Mouse (Mus musculus) cerebellum, adult 2 months (tissue): Measurements from ENCODE around the gene Dnah14. TPM values are rescaled to one million over a fixed set of nuclear protein-coding genes. Genes with fewer than 3 reads are reported as not detected.

Source experiments
- DNase-seq, 2 experiments: peaks; one replicate each; pipeline ENCODE4 v3.0.0; 2021
- H3K27ac ChIP-seq: fragments of 200-500 bp; 2 replicates; pipeline ENCODE4 v1.5.1; 2012; ENCODE audit warnings: low read length, control low read depth, inconsistent platforms; ENCODE audit not compliant: insufficient read depth
- H3K27me3 ChIP-seq: fragments of 200-500 bp; 2 replicates; pipeline ENCODE4 v1.6.1; 2012; ENCODE audit warnings: inconsistent platforms, mild to moderate bottlenecking, low read length, moderate library complexity; ENCODE audit not compliant: control insufficient read depth, insufficient read depth
- H3K4me1 ChIP-seq: fragments of 200-500 bp; 2 replicates; pipeline ENCODE4 v1.6.1; 2011; ENCODE audit warnings: low read length; ENCODE audit not compliant: control insufficient read depth, insufficient read depth
- H3K4me3 ChIP-seq: fragments of 200-500 bp; replicated peaks from 2 replicates; pipeline ENCODE3; 2011; ENCODE audit warnings: mild to moderate bottlenecking, low read depth, low read length, control low read depth; ENCODE audit not compliant: insufficient read depth
- CTCF ChIP-seq: fragments of 200-500 bp; IDR thresholded peaks from 2 replicates; pipeline ENCODE4 v1.5.1; 2011; ENCODE audit warnings: low read depth, mild to moderate bottlenecking, control low read depth, low read length, moderate library complexity, borderline replicate concordance; ENCODE audit not compliant: insufficient read depth
- POLR2A ChIP-seq: fragments of 200-500 bp; IDR thresholded peaks from 2 replicates; pipeline ENCODE4 v1.6.1; 2011; ENCODE audit warnings: low read length, control low read depth, borderline replicate concordance; ENCODE audit not compliant: insufficient read depth
- whole genome bisulfite sequencing: fragments of 180-500 bp; shearing (Covaris S2); methylation state at CpG from one replicate; pipeline ENCODE4 v1.1.7; 2018; 5-methylcytosine and 5-hydroxymethylcytosine counted together
- polyA plus RNA-seq: library from polyadenylated mRNA; depleted of rRNA; stranded (reverse); fragments of >200 nt; gene quantifications from 2 replicates; pipeline ENCODE4 v1.2.3, GENCODE M21; 2012

The Dnah14 gene
- polyA plus RNA-seq, 1 experiment = 1.0 TPM

DNA sequence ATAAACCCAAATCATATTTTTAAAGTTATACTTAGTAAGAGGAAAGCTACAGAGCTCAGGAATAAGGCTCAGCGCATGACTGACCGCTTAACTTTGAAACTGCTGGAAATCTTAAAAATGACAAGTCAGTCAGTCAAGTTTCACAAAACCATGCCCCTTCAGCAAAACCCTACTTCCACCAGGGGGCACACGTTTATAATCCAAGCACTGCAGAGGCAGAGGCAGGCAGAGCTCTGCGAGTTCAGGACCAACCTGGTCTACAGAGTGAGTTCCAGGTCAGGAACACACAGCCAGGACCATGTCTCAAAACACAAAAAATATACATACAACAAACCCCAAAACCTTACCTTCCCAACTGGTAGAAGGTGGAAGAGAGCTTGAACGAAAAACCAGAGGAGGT is 252.0 kb downstream of the Dnah14 start:
- H3K27me3 ChIP-seq = no peaks in the 10 kb centered on the region
- no peak for DNase-seq
- H3K27ac ChIP-seq = no peak overlapping the region
- TF ChIP-seq POLR2A (no peak), CTCF (no peak)
- no peak overlapping the region for H3K4me3 ChIP-seq
- peaks cover 15% of the 10 kb centered on the region for H3K4me1 ChIP-seq
- 90% methylated on average over 5 of the region's 5 CpGs for WGBS

DNA sequence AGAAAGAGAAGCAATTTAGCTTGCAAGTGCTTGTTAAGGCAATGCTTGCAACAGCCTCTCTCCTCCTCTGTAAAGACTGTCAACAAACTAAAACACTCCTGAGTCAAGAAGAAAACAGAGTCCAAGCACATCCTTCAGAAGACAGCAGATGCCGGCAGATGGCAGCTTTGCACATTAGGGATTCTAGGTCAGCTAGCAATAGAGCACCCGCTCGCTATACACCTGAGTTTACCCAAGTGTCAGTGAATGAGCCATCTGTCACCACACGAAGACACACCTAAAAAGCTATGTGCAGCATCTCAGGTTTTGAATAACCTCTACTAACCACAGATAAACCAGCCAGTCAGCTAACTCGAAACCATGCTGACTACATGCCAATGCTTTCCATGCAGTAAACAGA is 256.4 kb downstream of the Dnah14 start:
- 8% methylated on average over 5 of the region's 5 CpGs for WGBS

DNA sequence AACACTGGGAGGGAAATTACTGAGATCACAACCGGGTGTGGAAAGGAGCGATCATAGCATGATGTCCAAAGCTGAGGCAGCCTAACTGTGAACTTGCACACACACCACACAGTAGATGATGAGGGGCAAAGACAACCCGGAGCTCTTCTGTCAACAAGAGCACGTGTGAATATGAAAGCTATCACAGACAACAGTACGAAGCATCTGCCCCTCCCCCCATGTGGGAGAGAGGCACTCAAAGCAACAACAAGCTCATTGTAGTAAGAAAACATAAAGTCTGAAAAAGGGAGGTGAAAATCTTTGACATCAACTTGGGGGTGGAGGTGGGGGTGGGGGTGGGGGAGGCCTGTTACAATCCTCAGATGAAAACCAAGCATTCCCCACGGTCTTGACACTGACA is 256.8 kb downstream of the Dnah14 start:
- Histone ChIP-seq H3K27me3 (no peaks in the 10 kb centered on the region), H3K27ac (0 out of 2 replicates have a peak overlapping the region, but pooled peaks have one; percentile 0), H3K4me1 (peaks cover 19% of the 10 kb centered on the region), H3K4me3 (no peak overlapping the region)
- TF ChIP-seq POLR2A (no peak), CTCF (no peak)
- WGBS = 18% methylated on average over 6 of the region's 6 CpGs
- no peak for DNase-seq

More for the DNA sequence above, 256.4 kb downstream of the Dnah14 start:
- TF ChIP-seq CTCF (peak; percentile 30; the same call in 1 of the 2 replicates), POLR2A (no peak)
- Histone ChIP-seq H3K4me3 (no peak overlapping the region), H3K27me3 (no peaks in the 10 kb centered on the region), H3K4me1 (peaks cover 18% of the 10 kb centered on the region), H3K27ac (0 out of 2 replicates have a peak overlapping the region, but pooled peaks have one; percentile 0)
- DNase-seq = peak; percentile 64 to 81

DNA sequence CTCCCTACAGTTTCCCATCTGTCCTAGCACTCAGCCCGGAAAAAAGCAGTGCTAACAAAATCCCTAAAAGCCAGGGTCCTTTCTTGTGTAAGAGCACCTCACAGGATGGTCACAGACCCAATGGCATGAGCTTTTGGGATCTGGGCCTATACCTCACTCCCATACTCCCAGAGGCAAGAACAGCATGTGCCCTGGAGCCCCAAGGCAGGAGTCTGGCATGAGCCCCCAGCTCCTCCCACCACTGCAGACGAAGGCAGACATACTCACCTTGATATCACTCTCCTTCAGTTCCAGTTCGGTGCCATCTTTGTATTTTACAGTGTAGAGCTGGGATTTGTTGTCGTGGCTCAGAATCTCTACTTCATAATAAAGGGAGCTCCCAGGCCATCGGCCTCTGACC is 261.8 kb downstream of the Dnah14 start:
- no peak overlapping the region for H3K4me3 ChIP-seq
- H3K27ac ChIP-seq = no peak overlapping the region
- TF ChIP-seq CTCF (no peak), POLR2A (no peak)
- peaks cover 8% of the 10 kb centered on the region; the same call in 1 of the 2 replicates for H3K4me1 ChIP-seq
- 66% methylated on average over 5 of the region's 5 CpGs for WGBS
- no peaks in the 10 kb centered on the region for H3K27me3 ChIP-seq
- no peak for DNase-seq

DNA sequence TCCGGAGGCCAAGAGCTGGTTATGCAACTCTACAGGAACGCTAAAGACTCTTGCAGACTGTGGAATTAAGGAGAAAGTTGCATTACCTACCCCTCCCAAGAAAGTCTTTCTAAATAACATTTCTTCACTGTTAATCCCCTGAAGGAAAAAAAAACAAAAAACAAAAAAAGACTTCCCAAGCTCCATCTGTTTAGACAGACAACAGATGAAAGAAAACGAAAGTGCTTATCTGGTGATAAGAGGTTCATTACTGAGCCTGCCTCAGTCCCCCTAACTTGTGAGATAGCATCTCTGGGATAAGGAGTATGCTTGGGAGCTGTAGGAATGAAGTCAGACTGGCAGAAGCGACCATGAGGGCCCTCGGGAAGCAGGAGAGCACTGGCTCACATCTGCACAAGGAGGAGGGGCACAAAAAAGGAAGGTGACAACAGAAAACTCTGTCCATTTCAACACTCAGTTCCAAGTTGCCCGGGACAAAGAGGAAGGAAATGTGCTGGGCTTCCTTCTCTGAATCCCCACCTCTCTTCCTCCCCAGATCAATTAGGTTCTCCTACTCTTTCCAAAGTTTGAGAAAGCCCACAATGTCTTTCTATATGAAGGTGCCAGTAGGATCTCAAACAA is 263.5 kb downstream of the Dnah14 start:
- DNase-seq = no peak
- peak overlapping the region; percentile 5 for H3K4me3 ChIP-seq
- WGBS = 29% methylated on average over 6 of the region's 6 CpGs

DNA sequence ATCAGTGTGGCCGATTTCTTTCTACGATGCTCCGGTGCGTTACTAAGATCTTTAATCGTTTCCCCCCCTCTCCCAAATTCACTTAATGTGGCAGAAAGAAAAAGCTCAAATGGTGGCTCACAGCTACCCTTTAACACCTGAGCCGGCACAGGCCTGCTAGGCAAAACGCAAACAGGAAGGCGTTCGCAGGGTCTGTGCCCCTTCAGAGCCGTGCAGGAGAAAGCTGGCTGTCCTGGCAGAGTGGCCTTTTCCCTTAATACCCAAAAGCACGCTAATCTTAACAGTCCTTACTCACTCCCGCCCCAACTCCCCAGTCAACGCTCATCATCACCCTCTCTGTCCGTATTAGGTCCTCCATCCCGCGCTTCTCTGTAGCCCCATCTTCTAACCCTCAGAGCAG is 265.0 kb downstream of the Dnah14 start:
- H3K4me3 ChIP-seq = peak overlapping the region; percentile 95
- H3K27me3 ChIP-seq = no peaks in the 10 kb centered on the region
- no peak for DNase-seq
- TF ChIP-seq POLR2A (no peak), CTCF (no peak)
- WGBS = under 1% methylated on average over 16 of the region's 16 CpGs
- peak overlapping the region; percentile 62 for H3K27ac ChIP-seq
- peaks cover 2% of the 10 kb centered on the region; the same call in 1 of the 2 replicates for H3K4me1 ChIP-seq

More for the DNA sequence above, 263.5 kb downstream of the Dnah14 start:
- Histone ChIP-seq H3K4me1 (peaks cover 2% of the 10 kb centered on the region; the same call in 1 of the 2 replicates), H3K27me3 (no peaks in the 10 kb centered on the region), H3K27ac (no peak overlapping the region)
- TF ChIP-seq POLR2A = no peak
- no peak for TF ChIP-seq CTCF

DNA sequence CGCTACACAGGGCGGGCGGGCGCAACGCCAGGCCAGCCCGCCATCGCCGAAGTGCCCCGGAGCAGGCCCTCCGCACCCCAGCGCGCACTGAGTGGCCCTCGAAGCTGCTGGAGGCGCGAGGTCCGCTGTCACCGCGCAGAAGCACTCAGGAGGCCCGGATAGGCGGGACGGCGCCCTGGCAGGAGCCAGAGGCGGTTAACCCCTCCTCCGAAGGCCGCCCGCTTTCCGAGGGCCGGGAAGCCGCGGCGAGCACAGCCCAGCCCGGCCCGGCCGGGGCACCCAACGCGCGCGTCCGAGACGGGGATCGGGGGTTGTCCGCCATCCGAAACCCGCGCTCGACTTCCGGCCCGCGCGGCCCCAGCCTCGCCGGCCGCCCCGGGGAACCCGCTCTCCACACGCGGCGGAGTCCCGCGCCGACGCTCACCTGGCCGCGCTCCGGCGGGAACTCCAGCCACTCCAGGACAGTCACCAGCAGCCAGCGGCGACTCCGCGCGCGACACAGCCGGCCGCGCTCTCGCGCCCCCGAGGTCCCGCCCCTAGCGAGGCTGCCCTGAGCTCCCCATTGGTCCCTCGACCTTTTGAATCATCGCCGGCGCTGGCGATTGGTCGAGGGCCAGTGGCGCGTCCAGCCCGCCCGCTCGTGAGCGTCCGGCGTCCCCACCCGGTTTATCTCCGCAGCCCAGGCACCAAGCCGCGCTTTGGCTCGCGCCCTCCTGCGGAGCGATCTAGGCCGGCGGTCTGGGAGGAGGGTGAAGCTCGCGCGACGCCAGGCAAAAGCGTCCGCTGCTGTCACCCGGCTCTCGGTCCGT is 265.7 kb downstream of the Dnah14 start:
- Histone ChIP-seq H3K27me3 (no peaks in the 10 kb centered on the region), H3K4me1 (peaks cover 2% of the 10 kb centered on the region; the same call in 1 of the 2 replicates), H3K4me3 (peak overlapping the region; percentile 95), H3K27ac (peak overlapping the region; percentile 82)
- peak; percentile 97 to 98 for DNase-seq
- under 1% methylated on average over 113 of the region's 113 CpGs for WGBS
- peak; percentile 81 for TF ChIP-seq POLR2A
- TF ChIP-seq CTCF = no peak

DNA sequence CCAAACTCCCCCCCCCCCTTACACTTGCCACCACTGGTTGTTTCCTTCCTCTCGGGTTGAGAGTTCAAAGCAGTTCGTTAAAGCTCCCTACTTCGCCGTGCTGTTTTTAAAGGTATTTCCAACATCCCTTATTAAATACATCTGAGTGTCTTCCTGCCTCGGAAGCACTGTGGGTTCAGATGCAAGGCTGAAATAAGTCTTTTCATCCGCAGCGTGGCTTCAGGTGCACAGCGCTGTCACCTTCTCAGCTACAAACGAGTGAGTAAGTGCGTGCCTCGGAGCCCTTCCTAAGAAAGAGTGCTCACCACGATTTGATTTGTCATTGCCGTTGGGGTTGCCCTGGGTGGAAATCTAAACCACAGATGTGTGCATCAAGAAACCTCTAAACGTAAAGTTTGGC is 266.4 kb downstream of the Dnah14 start, which contains the start of gene Lbr:
Gene Lbr (minus strand): TSS at position 266 of the 400 bp plus-strand sequence.
- peaks cover 2% of the 10 kb centered on the region; the same call in 1 of the 2 replicates for H3K4me1 ChIP-seq
- DNase-seq = peak in 1 of 2 experiments; percentile 28
- peak within 1 kb of the TSS; percentile 95 for H3K4me3 ChIP-seq
- WGBS = 2% methylated on average over 14 of the region's 14 CpGs
- TF ChIP-seq CTCF (no peak), POLR2A (no peak)
- no peaks in the 10 kb centered on the region for H3K27me3 ChIP-seq
- peak within 1 kb of the TSS; percentile 82 for H3K27ac ChIP-seq
